Mouse (Mus musculus) E14TG2a.4 (cell line): ENCODE measurements around the gene Tbc1d1.

Source experiments
- CTCF ChIP-seq: conservative IDR thresholded peaks from 2 replicates; pipeline ENCODE4 v1.5.1; 2014; ENCODE audit warnings: low read length
- POU5F1 ChIP-seq: IDR thresholded peaks from 2 replicates; pipeline ENCODE4 v1.6.1; 2014; ENCODE audit warnings: low read length, borderline replicate concordance

- TF ChIP-seq CTCF (no peak), POU5F1 (no peak)
Measured at GRCm38 (mm10) chr5:64146384-64147005, 9.6 kb upstream of the Tbc1d1 start.
